Mouse (Mus musculus) forebrain, postnatal 0 days (tissue): ENCODE data around the gene Cdt1. TPM values are rescaled to one million over a fixed set of nuclear protein-coding genes. Genes with fewer than 3 reads are reported as not detected.
A peak's percentile ranks its signal among the peaks of the same experiment; 100 is the strongest.

Experiments used
- ATAC-seq: fragments of 200-750 bp; cut with Nextera tagmentation; 2 replicates; pipeline ENCODE4 v1.8.0; 2017; ENCODE audit warnings: mild to moderate bottlenecking, moderate library complexity
- DNase-seq: peaks from one replicate; pipeline ENCODE4 v3.0.0-alpha.2; 2015
- H3K27ac ChIP-seq: fragments of 300-500 bp; sonication (generic); 2 replicates; pipeline ENCODE4 v1.5.1; 2014; ENCODE audit warnings: low read depth, mild to moderate bottlenecking, antibody characterized with exemption, low read length, moderate library complexity, mixed read lengths
- H3K27me3 ChIP-seq: fragments of 300-500 bp; sonication (generic); 2 replicates; pipeline ENCODE4 v1.6.1; 2014; ENCODE audit warnings: mild to moderate bottlenecking, low read length, mixed read lengths; ENCODE audit not compliant: insufficient read depth
- H3K36me3 ChIP-seq: fragments of 300-500 bp; sonication (generic); 2 replicates; pipeline ENCODE4 v1.6.1; 2014; ENCODE audit warnings: mild to moderate bottlenecking, moderate library complexity; ENCODE audit not compliant: insufficient read depth
- H3K4me1 ChIP-seq: fragments of 300-500 bp; sonication (generic); 2 replicates; pipeline ENCODE4 v1.6.1; 2014; ENCODE audit warnings: antibody characterized with exemption; ENCODE audit not compliant: insufficient read depth
- H3K4me2 ChIP-seq: fragments of 300-500 bp; sonication (generic); 2 replicates; pipeline ENCODE4 v1.6.1; 2014; ENCODE audit warnings: low read depth, mild to moderate bottlenecking, moderate library complexity
- H3K4me3 ChIP-seq: fragments of 300-500 bp; sonication (generic); 2 replicates; pipeline ENCODE4 v1.5.1; 2014; ENCODE audit warnings: low read depth, low read length, mixed read lengths
- H3K9ac ChIP-seq: fragments of 300-500 bp; sonication (generic); 2 replicates; pipeline ENCODE4 v1.6.1; 2014; ENCODE audit warnings: mild to moderate bottlenecking
- H3K9me3 ChIP-seq: fragments of 300-500 bp; sonication (generic); 2 replicates; pipeline ENCODE4 v1.6.1; 2016; ENCODE audit warnings: low read length
- CTCF ChIP-seq: sonication (generic); IDR thresholded peaks from 2 replicates; pipeline ENCODE4 v1.5.1; 2016; ENCODE audit warnings: antibody characterized with exemption, control low read depth, low read depth
- WGBS: fragments of 180-500 bp; shearing (Covaris S2); extraction: QIAGEN DNeasy Blood & Tissue Kit; methylation state at CpG from one replicate; pipeline ENCODE4 v1.1.7; 2014; 5-methylcytosine and 5-hydroxymethylcytosine counted together
- polyA plus RNA-seq: library from polyadenylated mRNA; unstranded; fragments of >200 nt; fragmentation: Nextera tagmentation; extraction: Ambion mirVana; gene quantifications from 2 replicates; pipeline ENCODE4 v1.2.1, GENCODE M21; 2015
- total RNA-seq: library from RNA; depleted of rRNA; stranded (reverse); fragments of >200 nt; gene quantifications from 2 replicates; pipeline ENCODE4 v1.2.3, GENCODE M21; 2014; rRNA removed

The Cdt1 gene
- total RNA-seq (11.5 and 14.9 TPM in 2 replicates), polyA plus RNA-seq (6.1 and 6.5 TPM in 2 replicates)

DNA sequence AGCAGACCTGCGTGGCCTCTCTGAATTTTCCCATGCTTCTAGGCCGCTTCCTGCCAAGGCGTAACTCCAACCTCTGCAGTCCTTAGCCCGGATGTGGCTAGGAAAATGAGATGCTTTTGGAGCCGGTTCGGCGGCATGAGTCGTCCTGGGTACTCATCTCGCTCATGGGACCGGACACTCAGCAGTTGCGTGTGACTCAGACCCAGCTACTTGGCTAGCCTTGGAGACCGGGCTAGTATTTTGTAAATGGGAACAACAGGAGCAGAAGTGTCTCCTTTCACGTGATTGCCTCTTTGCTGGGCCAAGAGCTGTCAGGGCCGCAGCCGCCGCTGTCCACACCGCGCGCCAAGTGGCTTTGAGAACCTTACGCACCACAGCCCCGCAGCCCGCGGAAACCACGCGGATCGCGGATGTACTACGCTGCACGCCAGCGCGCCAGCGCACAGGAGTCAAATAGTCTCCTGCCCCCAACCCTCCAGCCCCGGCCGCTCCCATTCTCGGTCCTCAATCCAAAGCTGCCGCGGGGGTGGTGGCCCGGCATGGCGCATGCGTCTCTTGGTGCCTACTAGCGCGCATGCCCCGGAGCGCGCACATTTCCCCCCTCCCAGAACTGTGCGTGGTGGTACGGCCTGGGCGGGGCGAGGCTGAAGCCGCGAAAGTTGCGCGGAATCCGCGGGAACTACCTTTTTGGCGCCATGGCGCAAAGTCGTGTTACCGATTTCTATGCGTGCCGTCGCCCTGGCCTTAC lies at the start of gene Cdt1:
TSS of gene Cdt1 (plus strand) at position 655 of the 748 bp plus-strand sequence.
- peak; percentile 98 for ATAC-seq
- peaks cover 17% of the 10 kb centered on the region for H3K4me1 ChIP-seq
- H3K9ac ChIP-seq = peak within 1 kb of the TSS; percentile 75
- H3K4me2 ChIP-seq = peak within 1 kb of the TSS; percentile 96
- H3K27me3 ChIP-seq = no peaks in the 10 kb centered on the region
- WGBS = under 1% methylated on average over 62 of the region's 62 CpGs
- H3K36me3 ChIP-seq = peaks cover 14% of the 10 kb centered on the region; the same call in 1 of the 2 replicates
- DNase-seq = peak; percentile 98
- peak within 1 kb of the TSS; percentile 92 for H3K27ac ChIP-seq
- H3K9me3 ChIP-seq = no peaks in the 10 kb centered on the region
- TF ChIP-seq CTCF = peak; percentile 9; the same call in 1 of the 2 replicates
- H3K4me3 ChIP-seq = peak within 1 kb of the TSS; percentile 72

DNA sequence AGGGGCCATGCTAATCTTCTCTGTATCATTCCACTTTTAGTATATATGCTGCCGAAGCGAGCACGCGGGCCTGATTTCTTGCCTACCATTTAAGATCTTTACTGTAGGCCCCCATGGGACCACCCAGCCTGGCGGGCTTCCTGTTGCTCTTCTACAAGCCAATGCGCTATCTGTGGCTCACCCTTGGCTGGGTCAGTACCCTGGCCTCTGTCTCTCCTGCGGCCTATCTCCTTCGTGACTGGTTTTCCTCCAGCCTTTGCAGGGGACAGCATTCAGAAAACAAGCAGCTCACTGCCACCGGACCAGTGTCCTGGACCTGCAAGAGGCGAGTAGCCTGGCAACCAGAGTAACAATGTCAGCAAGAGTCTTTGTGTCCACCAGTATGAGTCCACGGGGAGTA lies 47.2 kb upstream of the Cdt1 start:
- Histone ChIP-seq H3K9me3 (no peaks in the 10 kb centered on the region), H3K27ac (no peak overlapping the region), H3K9ac (no peak overlapping the region), H3K4me1 (0 out of 2 replicates have a peak, but pooled peaks cover 10% of the 10 kb centered on the region), H3K36me3 (no peaks in the 10 kb centered on the region), H3K27me3 (no peaks in the 10 kb centered on the region), H3K4me3 (no peak overlapping the region), H3K4me2 (no peak overlapping the region)
- 81% methylated on average over 11 of the region's 11 CpGs for WGBS
- DNase-seq (no peak), ATAC-seq (no peak)
- TF ChIP-seq CTCF = no peak

DNA sequence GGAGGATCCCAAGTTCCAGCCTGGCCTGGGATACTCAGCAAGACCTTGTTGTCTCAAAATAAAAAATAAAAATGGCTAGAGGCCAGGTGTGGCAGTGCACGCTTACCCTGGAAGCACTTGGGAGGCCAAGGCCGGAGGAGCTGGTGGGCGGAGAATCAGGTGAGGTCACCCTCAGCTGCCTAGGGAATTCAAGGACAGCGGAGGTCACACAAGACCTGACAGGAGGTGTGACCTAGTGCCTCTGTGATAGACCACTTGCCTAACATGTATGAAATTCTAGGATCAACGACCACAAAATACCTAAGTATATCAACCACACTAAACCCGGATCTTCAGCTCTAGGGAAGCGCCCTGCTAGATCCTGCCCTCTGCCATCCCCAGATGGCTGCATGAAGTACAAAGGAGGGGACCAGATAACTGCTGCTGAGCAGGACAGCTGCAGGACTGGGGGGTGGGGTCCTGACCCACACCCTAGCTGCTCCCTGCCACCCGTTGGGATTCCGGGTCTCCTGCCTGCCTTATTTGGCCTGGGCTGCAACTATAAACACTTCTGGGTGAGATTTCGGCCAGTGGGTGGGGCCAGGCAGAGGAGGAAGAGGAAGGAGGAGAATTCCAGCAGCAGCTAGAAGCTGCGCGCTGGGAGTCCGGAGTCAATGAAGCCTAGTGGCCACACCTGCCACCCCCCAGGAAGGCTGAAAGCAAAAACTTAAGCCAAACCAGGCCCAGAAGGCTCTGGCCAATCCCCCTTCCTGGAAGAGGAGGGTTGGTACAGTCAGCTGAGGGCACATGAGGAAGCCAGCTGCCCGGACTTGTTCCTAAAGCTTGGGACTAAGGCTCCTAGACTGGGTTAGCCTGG lies 44.8 kb upstream of the Cdt1 start:
- Histone ChIP-seq H3K27me3 (no peaks in the 10 kb centered on the region), H3K4me3 (no peak overlapping the region), H3K27ac (peak overlapping the region; percentile 54; the same call in 1 of the 2 replicates), H3K4me1 (0 out of 2 replicates have a peak, but pooled peaks cover 10% of the 10 kb centered on the region), H3K36me3 (no peaks in the 10 kb centered on the region), H3K9ac (no peak overlapping the region), H3K4me2 (no peak overlapping the region), H3K9me3 (no peaks in the 10 kb centered on the region)
- WGBS = 65% methylated on average over 14 of the region's 14 CpGs
- DNase-seq (no peak), ATAC-seq (peak; percentile 25; the same call in 1 of the 2 replicates)
- no peak for TF ChIP-seq CTCF

DNA sequence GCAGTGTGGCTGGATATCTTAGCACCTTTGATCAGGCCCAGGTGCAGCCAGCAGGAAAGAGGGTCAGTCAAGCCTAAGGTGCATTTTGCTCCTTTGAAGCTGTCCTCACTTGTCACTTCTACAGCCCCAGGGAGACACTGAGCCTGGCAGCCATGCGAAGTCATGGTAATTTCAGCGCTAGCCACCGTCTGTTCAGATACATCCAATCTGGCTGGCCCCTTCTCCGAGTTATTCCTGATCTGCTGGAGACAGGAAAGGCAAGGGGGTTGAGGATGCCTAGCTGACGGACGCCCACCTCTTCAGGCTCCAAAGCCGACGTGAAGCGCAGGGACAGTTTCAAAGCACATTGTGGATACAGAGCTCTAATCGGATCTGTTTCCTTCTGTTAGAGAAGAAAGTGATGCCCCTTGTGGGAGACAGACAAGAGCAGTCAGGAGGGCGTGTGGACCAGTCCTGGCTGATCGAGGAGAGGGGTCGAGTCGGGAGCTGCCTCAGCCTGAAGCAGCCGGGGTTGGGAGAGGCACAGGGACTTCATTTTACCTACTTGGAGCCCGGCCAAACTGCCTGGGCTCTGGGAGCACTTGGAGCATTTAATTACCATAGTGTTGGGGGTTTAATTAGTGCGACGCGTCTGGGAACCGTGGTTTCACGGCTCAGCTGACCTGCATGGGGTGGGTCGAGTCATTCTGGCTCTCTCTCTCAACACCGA lies 44.0 kb upstream of the Cdt1 start:
- 0 out of 2 replicates have a peak overlapping the region, but pooled peaks have one; percentile 28 for H3K9ac ChIP-seq
- ATAC-seq (peak; percentile 68), DNase-seq (peak; percentile 52)
- TF ChIP-seq CTCF = no peak
- 0 out of 2 replicates have a peak, but pooled peaks cover 10% of the 10 kb centered on the region for H3K4me1 ChIP-seq
- no peaks in the 10 kb centered on the region for H3K9me3 ChIP-seq
- H3K36me3 ChIP-seq = no peaks in the 10 kb centered on the region
- WGBS = 7% methylated on average over 23 of the region's 23 CpGs
- H3K27me3 ChIP-seq = no peaks in the 10 kb centered on the region
- peak overlapping the region; percentile 27 for H3K4me2 ChIP-seq
- no peak overlapping the region for H3K4me3 ChIP-seq
- H3K27ac ChIP-seq = peak overlapping the region; percentile 54; the same call in 1 of the 2 replicates

DNA sequence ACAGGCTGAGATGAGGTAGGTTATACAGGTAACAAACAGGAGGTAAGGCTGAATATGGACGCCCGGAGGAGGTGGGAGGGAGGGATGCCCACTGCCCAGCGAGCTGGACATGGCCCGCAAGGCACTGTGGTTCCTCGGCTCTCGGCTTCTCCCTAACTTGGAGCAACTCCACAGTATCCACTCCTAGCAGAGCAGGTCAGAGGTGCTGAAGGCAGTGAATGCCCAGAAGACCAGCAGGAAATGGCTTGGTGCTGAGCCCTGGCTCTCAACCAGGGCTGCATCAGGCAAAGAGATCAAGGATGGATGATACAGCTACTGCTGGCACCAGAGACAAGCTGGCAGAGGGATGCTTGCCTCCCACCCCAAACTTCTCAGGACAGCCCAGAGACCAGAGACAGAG lies 43.3 kb upstream of the Cdt1 start:
- DNase-seq (no peak), ATAC-seq (no peak)
- Histone ChIP-seq H3K27me3 (no peaks in the 10 kb centered on the region), H3K4me1 (0 out of 2 replicates have a peak, but pooled peaks cover 10% of the 10 kb centered on the region), H3K9ac (no peak overlapping the region), H3K4me2 (no peak overlapping the region), H3K9me3 (no peaks in the 10 kb centered on the region), H3K27ac (no peak overlapping the region), H3K4me3 (no peak overlapping the region), H3K36me3 (no peaks in the 10 kb centered on the region)
- no peak for TF ChIP-seq CTCF
- 52% methylated on average over 6 of the region's 6 CpGs for WGBS

DNA sequence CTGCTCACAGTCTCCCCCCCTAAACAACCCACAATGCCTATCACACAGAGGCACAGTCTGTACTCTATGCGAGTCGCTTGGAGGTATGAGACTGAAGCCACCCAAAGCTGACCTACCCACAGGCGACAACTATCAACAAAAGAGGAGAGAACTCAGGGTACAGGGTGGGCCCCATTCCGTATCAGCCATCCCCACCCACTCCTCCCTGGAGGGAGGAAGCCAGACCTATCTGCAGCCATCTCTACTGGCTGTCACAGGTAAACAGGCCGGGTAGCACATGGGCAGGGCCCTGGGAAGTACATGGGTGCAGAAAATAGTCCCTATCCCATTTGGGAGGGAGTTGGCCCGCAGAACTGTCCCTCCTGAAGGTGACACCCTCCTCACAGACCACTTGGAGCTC lies 42.8 kb upstream of the Cdt1 start:
- no peaks in the 10 kb centered on the region for H3K27me3 ChIP-seq
- H3K36me3 ChIP-seq = no peaks in the 10 kb centered on the region
- TF ChIP-seq CTCF = no peak
- no peak for DNase-seq
- H3K27ac ChIP-seq = no peak overlapping the region
- H3K9ac ChIP-seq = no peak overlapping the region
- H3K9me3 ChIP-seq = no peaks in the 10 kb centered on the region
- WGBS = 79% methylated on average over 6 of the region's 6 CpGs
- ATAC-seq = no peak
- no peak overlapping the region for H3K4me3 ChIP-seq
- H3K4me1 ChIP-seq = 0 out of 2 replicates have a peak, but pooled peaks cover 10% of the 10 kb centered on the region
- H3K4me2 ChIP-seq = no peak overlapping the region
